Comparison of ENCODE assay signal across 8 mouse cellular contexts in genomic region chr3:116662463-116662863, GRCm38 (mm10). TPM values are rescaled to one million over a fixed set of nuclear protein-coding genes. Genes with fewer than 3 reads are reported as not detected.
DNase-seq lines count a peak whose midpoint lies in the region; ATAC-seq lines count a peak whose summit lies in the region.

Mfsd14a (minus strand) TSS chr3:116662677.

- DNase-seq in B cell, adult 2 months = peak; percentile 100
- DNase-seq in brain, adult 2 months (ENCODE audit: low read depth, low spot score) = peak; percentile 98
- peak; percentile 99 for DNase-seq in heart, embryonic 10.5 days (ENCODE audit: low spot score)
- peak; percentile 100 for DNase-seq in liver
- DNase-seq in spleen, postnatal 4 days (ENCODE audit: low spot score in 2 of 2) = peak; percentile 100

- peak within 1 kb of the TSS; percentile 98 for H3K27ac ChIP-seq in heart, embryonic 10.5 days
- H3K27ac ChIP-seq in kidney, embryonic 15.5 days = peak within 1 kb of the TSS; percentile 96

- WGBS in heart, embryonic 10.5 days = 0% methylated on average over 39 of the region's 39 CpGs
- WGBS in kidney, embryonic 15.5 days = under 1% methylated on average over 39 of the region's 39 CpGs

- no peaks in the 10 kb centered on the region for H3K27me3 ChIP-seq in heart, embryonic 10.5 days (ENCODE audit: insufficient read depth, poor library complexity, severe bottlenecking)
- H3K27me3 ChIP-seq in kidney, embryonic 15.5 days = no peaks in the 10 kb centered on the region

- ATAC-seq in erythroblast, adult 5-6 weeks (replicated peaks; ENCODE audit: low FRiP score, poor library complexity, severe bottlenecking) = peak; percentile 98
- peak; percentile 99 for ATAC-seq in kidney, embryonic 15.5 days (replicated peaks; ENCODE audit: low FRiP score)
- ATAC-seq in monocyte, adult 5-6 weeks (replicated peaks; ENCODE audit: insufficient number of reproducible peaks, low FRiP score, low TSS enrichment, poor library complexity, severe bottlenecking) = peak; percentile 92

- H3K36me3 ChIP-seq in heart, embryonic 10.5 days = peaks cover 4% of the 10 kb centered on the region; the same call in 1 of the 2 replicates
- H3K36me3 ChIP-seq in kidney, embryonic 15.5 days = peaks cover 2% of the 10 kb centered on the region

- peak within 1 kb of the TSS; percentile 65 for H3K4me2 ChIP-seq in kidney, embryonic 15.5 days

- H3K9ac ChIP-seq in kidney, embryonic 15.5 days = peak within 1 kb of the TSS; percentile 98

- no peaks in the 10 kb centered on the region for H3K9me3 ChIP-seq in heart, embryonic 10.5 days
- H3K9me3 ChIP-seq in kidney, embryonic 15.5 days (replicated peaks) = no peaks in the 10 kb centered on the region

- H3K4me1 ChIP-seq in heart, embryonic 10.5 days = peaks cover 24% of the 10 kb centered on the region
- H3K4me1 ChIP-seq in kidney, embryonic 15.5 days = peaks cover 45% of the 10 kb centered on the region

- peak within 1 kb of the TSS; percentile 98 for H3K4me3 ChIP-seq in heart, embryonic 10.5 days
- H3K4me3 ChIP-seq in kidney, embryonic 15.5 days (replicated peaks) = peak within 1 kb of the TSS; percentile 97

RNA-seq across cellular contexts. Expression of gene Mfsd14a, which starts in this region (rescaled TPM):
- 27.6 and 28.4 TPM in 2 replicates for total RNA-seq in erythroblast, adult 5-6 weeks (2015; ENCODE audit: low replicate concordance)
- 12.5 and 16.7 TPM in 2 replicates for total RNA-seq in erythroblast, adult 5-6 weeks (2017; ENCODE audit: low replicate concordance)
- polyA plus RNA-seq in heart, embryonic 10.5 days (2016; fragmentation: Nextera tagmentation; extraction: Ambion mirVana) = 72.3 and 73.9 TPM in 2 replicates
- 88.9 and 96.9 TPM in 2 replicates for polyA plus RNA-seq in kidney, embryonic 15.5 days (2015; fragmentation: Nextera tagmentation; extraction: Ambion mirVana)
- total RNA-seq in monocyte, adult 5-6 weeks (2017) = 99.6 to 106 TPM (median 102 TPM) in 3 replicates

Comparison
In these comparisons a context has a peak if more than half of its experiments do, and no peak if none do; other contexts are left out.
1. Peak in every context shown above with its lines: DNase-seq, ATAC-seq, H3K4me3 ChIP-seq and H3K27ac ChIP-seq.